Mouse (Mus musculus) adrenal gland, adult 10 weeks (tissue): Measurements from ENCODE around the gene Scgb2b11. TPM values are rescaled to one million over a fixed set of nuclear protein-coding genes. Genes with fewer than 3 reads are reported as not detected.

ENCODE experiments used
- polyA plus RNA-seq: library from polyadenylated mRNA; stranded (reverse); fragments of 350-450 nt; fragmentation: Illumina TruSeq; extraction: RNeasy Lipid Tissue Mini Kit (QIAGEN cat#74804); gene quantifications from one replicate; pipeline ENCODE4 v1.2.3, GENCODE M21; 2014; ENCODE audit warnings: low read depth, low replicate concordance

Scgb2b11 gene
- polyA plus RNA-seq = not detected

DNA sequence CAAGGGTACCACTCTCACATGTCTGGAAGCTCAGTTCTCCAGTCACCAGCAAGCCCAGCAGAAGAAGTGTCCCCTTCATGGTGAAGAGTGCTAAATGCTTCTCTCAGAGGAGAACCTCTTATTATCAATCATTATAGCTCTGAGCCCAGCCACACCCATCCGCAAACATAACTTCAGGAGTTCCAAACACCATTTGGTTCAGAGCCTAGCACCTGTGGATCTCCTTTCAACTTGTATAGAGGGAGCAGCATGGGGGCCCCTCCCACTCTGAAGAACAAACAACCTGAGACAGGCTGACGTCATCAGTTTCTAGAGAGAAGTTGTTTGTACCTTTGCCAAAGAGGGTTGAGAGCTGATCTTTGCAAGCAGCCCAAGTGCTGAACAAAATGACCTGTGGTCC, at the start of gene Scgb2b11:
TSS of gene Scgb2b11 (minus strand) at position 101 of the 400 bp plus-strand sequence.

DNA sequence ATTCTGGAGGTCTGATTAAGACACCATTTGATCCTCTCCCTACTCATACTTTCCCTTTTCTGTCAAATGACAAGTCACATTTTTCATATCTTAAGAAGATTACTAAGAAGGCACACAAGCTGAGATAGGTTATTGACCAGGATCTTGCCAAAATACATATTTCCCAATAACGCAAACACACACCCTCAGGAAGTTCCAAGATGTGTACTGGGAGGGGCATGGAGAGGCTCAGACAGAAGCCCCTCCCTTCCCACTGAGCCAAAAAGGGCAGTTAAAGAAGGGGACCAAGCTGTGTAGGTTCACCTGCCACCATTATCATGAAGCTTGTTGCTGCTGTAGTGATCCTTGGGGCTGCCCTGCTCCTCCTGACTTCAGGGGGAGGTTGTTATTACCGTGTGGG, 11.6 kb upstream of the Scgb2b11 start, which contains the start of gene Scgb1b11:
TSS of gene Scgb1b11 (plus strand) at position 301 of the 400 bp plus-strand sequence.

Other genes starting within 250 kb of the Scgb2b11 start
- not detected for gene Scgb1b10, start 110.3 kb downstream of the Scgb2b11 start, polyA plus RNA-seq
- gene Scgb1b11, start 11.7 kb upstream of the Scgb2b11 start, polyA plus RNA-seq = not detected
- gene Scgb2b12, start 116.1 kb upstream of the Scgb2b11 start, polyA plus RNA-seq = not detected
- gene Scgb1b12, start 123.0 kb upstream of the Scgb2b11 start, polyA plus RNA-seq = not detected
- not detected for gene Scgb1b29, start 230.4 kb upstream of the Scgb2b11 start, polyA plus RNA-seq